Mouse (Mus musculus) heart, postnatal 0 days (tissue): Measurements from ENCODE around the gene Susd1.

Experiments
- CTCF ChIP-seq: IDR thresholded peaks from 2 replicates; pipeline ENCODE4 v1.5.1; 2016; ENCODE audit warnings: antibody characterized with exemption, control low read depth, low read depth
- EP300 ChIP-seq: IDR thresholded peaks from 2 replicates; pipeline ENCODE4 v1.6.1; 2016; ENCODE audit warnings: antibody characterized with exemption, low read depth

DNA sequence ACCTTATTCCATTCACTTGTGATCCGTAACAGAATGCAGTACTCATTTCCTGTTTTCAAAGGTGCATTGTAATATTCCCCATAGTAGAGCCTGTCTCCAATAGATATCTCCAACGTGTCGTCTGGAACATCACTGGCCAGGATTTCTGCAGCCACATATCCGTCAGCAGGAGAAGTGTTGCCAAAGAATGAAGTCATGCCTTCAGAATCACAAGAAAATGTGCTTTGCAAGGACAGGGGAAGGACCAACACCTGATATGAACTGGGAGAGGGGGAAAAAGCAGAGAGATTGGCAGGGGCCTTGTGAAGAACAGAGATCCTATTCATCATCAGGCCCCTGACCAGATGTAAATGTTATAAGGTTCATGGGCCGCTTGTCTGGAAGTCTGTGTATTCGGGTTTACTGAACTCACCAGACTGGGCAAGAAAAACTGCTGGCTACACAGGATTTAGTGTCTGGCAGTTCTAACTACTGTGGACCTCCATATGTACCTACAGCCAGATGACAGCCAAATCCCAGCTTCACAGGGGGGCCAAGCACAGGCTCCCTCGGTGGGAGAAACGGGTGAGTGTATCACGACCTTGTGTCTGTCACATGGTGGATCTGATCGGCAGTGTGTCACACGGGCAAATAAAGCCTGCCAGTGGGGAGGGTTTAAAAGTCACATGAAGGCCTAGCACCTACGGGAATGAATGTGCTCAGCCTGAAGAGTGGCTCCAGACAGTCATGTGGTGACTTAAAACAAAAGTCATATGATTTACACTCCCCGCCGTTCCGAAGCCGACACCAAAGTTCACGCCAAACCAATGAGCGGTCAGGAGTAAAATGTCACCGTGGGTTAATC is 108.8 kb downstream of the Susd1 start:
- TF ChIP-seq CTCF (no peak), EP300 (no peak)
